Mouse (Mus musculus) thymus, adult 2 months (tissue): ENCODE data around the gene Arhgap20.

ENCODE experiments used
- CTCF ChIP-seq: fragments of 200-500 bp; IDR thresholded peaks from 2 replicates; pipeline ENCODE4 v1.5.1; 2012; ENCODE audit warnings: mild to moderate bottlenecking, control low read depth, low read length, moderate library complexity, borderline replicate concordance; ENCODE audit not compliant: control insufficient read depth, poor library complexity, insufficient read depth; ENCODE audit errors: extremely low read depth
- POLR2A ChIP-seq: fragments of 200-500 bp; IDR thresholded peaks from 2 replicates; pipeline ENCODE4 v1.6.1; 2012; ENCODE audit warnings: mild to moderate bottlenecking, low read length, control low read depth, moderate library complexity; ENCODE audit not compliant: control insufficient read depth, poor library complexity, insufficient read depth; ENCODE audit errors: extremely low read depth

- TF ChIP-seq CTCF (no peak), POLR2A (no peak)
These were observed 34.0 kb downstream of the Arhgap20 start for GRCm38 (mm10) chr9:51799156-51799555.
